Mouse (Mus musculus) kidney, postnatal 0 days (tissue): ENCODE results near the gene Rpl18a. TPM values are rescaled to one million over a fixed set of nuclear protein-coding genes. Genes with fewer than 3 reads are reported as not detected.

ENCODE experiments used
- ATAC-seq: fragments of 200-750 bp; cut with Nextera tagmentation; replicated peaks from 2 replicates; pipeline ENCODE4 v1.8.0; 2017; ENCODE audit warnings: low read depth, moderate number of reproducible peaks, moderate TSS enrichment, moderate library complexity; ENCODE audit not compliant: low FRiP score
- DNase-seq: peaks from one replicate; pipeline ENCODE4 v3.0.0-alpha.2; 2016; ENCODE audit warnings: low spot score
- H3K27ac ChIP-seq: fragments of 300-500 bp; sonication (generic); 2 replicates; pipeline ENCODE4 v1.5.1; 2014; ENCODE audit warnings: mild to moderate bottlenecking
- H3K27me3 ChIP-seq: fragments of 300-500 bp; sonication (generic); 2 replicates; pipeline ENCODE4 v1.6.1; 2014; ENCODE audit warnings: low read length, mixed read lengths; ENCODE audit not compliant: insufficient read depth
- H3K36me3 ChIP-seq: fragments of 300-500 bp; sonication (generic); 2 replicates; pipeline ENCODE4 v1.6.1; 2014; ENCODE audit warnings: low read length, mixed read lengths; ENCODE audit not compliant: insufficient read depth
- H3K4me1 ChIP-seq: fragments of 300-500 bp; sonication (generic); replicated peaks from 2 replicates; pipeline ENCODE4 v1.6.1; 2014; ENCODE audit warnings: antibody characterized with exemption, low read length, mixed read lengths; ENCODE audit not compliant: insufficient read depth
- H3K4me2 ChIP-seq: fragments of 300-500 bp; sonication (generic); 2 replicates; pipeline ENCODE4 v1.6.1; 2014; ENCODE audit warnings: mild to moderate bottlenecking, low read length, moderate library complexity, mixed read lengths
- H3K4me3 ChIP-seq: fragments of 300-500 bp; sonication (generic); replicated peaks from 2 replicates; pipeline ENCODE4 v1.5.1; 2014; ENCODE audit warnings: low read depth, low read length
- H3K9ac ChIP-seq: fragments of 300-500 bp; sonication (generic); 2 replicates; pipeline ENCODE4 v1.6.1; 2014; ENCODE audit warnings: low read depth, low read length
- H3K9me3 ChIP-seq: fragments of 300-500 bp; sonication (generic); replicated peaks from 2 replicates; pipeline ENCODE4 v1.6.1; 2016; ENCODE audit warnings: low read length, inconsistent platforms, mixed read lengths
- CTCF ChIP-seq: IDR thresholded peaks from 2 replicates; pipeline ENCODE4 v1.5.1; 2016; ENCODE audit warnings: antibody characterized with exemption, low read depth, mild to moderate bottlenecking, moderate library complexity
- WGBS: fragments of 180-500 bp; shearing (Covaris S2); extraction: QIAGEN DNeasy Blood & Tissue Kit; methylation state at CpG from one replicate; pipeline ENCODE4 v1.1.7; 2014; 5-methylcytosine and 5-hydroxymethylcytosine counted together
- polyA plus RNA-seq: library from polyadenylated mRNA; unstranded; fragments of >200 nt; fragmentation: Nextera tagmentation; extraction: Ambion mirVana; gene quantifications from 2 replicates; pipeline ENCODE4 v1.2.1, GENCODE M21; 2015

Rpl18a gene
- polyA plus RNA-seq, 1 experiment from 2014 or later: 5,941 TPM

DNA sequence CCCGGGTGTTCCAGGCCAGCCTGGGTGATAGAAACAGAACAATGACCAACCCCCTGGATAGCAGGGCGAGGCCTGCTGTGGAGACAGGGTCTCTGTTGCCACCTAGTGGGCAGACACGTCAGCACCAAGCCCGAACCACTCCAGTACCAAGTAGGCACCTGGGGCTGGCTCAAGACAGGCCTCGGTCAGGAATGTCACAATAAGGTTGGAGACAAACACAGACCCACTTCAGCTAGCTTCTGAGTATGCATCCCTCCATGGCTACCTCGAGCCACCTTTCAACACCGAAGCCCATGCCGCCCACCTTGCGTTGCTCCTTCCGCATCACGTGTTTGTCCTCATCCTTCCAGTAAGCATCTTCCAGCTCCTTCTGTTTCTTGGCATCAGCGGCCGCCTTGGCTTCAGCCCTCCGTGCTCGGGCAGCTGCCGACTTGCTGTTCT is 27.6 kb downstream of the Rpl18a start:
- no peaks in the 10 kb centered on the region for H3K36me3 ChIP-seq
- no peak overlapping the region for H3K9ac ChIP-seq
- ATAC-seq: no peak; the same call in 1 of the 2 replicates
- H3K4me1 ChIP-seq: peaks cover 19% of the 10 kb centered on the region
- TF ChIP-seq CTCF: peak; percentile 96
- no peak overlapping the region for H3K4me2 ChIP-seq
- WGBS: 50% methylated on average over 16 of the region's 16 CpGs
- no peak overlapping the region for H3K27ac ChIP-seq
- no peaks in the 10 kb centered on the region for H3K9me3 ChIP-seq
- no peak overlapping the region for H3K4me3 ChIP-seq
- peak; percentile 87 for DNase-seq
- no peaks in the 10 kb centered on the region for H3K27me3 ChIP-seq

DNA sequence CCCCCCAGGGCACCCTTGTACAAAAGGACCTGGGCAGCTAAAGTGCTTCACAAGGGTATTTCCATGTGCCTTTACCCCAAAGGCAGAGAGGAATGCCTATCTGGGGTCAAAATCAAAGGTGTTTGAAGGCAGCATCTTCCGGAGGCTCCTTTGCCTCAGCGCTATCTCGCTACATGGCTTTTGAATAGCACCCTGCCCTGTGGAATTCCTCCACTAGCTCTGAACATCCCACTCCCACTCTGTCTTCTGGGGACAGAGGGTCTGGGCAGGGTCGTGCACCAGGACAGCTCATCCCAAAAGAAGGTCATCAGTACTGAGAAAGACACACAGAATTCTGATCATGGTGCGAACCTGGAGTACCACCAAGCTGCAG is 28.0 kb downstream of the Rpl18a start:
- Histone ChIP-seq H3K27me3 (no peaks in the 10 kb centered on the region), H3K36me3 (no peaks in the 10 kb centered on the region), H3K4me2 (0 out of 2 replicates have a peak overlapping the region, but pooled peaks have one; percentile 46), H3K9me3 (no peaks in the 10 kb centered on the region), H3K4me1 (peaks cover 23% of the 10 kb centered on the region), H3K9ac (no peak overlapping the region), H3K27ac (peak overlapping the region; percentile 40; the same call in 1 of the 2 replicates), H3K4me3 (no peak overlapping the region)
- no peak for DNase-seq
- ATAC-seq: no peak
- WGBS: 37% methylated on average over 5 of the region's 5 CpGs
- no peak; the same call in 1 of the 2 replicates for TF ChIP-seq CTCF

DNA sequence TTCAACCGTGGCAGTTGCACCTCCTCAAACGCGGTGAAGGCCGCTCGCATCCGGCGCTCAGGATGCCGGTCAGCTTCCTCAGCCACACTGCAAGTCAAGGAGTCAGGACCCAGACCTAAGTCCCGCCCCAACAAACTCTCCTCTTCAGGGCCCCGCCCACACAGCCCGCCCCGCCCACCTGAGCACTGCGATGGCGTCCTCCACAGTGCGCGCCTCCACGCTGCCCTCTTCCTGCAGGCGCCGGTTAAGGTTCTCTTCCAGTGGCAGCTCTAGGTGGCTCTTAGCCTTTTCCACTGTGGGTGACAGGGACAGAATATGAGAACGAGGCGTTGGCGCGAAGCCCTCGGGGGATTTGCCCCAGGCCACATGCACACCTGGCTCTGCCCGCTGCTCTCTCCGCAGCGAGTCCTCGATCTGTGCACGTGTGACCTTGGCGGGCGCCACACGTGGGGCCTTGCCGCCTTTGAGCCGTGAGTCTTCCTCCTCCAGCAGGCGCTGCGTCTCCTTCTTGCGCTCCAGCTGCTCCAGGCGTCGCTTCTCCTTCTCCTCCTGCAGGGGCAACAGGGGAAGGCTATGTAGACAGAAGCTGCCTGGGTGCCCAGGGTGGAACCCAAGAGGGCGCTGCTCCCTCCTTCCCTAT is 28.5 kb downstream of the Rpl18a start:
- 22% methylated on average over 40 of the region's 40 CpGs for WGBS
- Histone ChIP-seq H3K27me3 (no peaks in the 10 kb centered on the region), H3K4me2 (peak overlapping the region; percentile 46), H3K4me3 (peak overlapping the region; percentile 6; the same call in 1 of the 2 replicates), H3K9ac (0 out of 2 replicates have a peak overlapping the region, but pooled peaks have one; percentile 24), H3K4me1 (peaks cover 27% of the 10 kb centered on the region), H3K9me3 (no peaks in the 10 kb centered on the region), H3K36me3 (no peaks in the 10 kb centered on the region), H3K27ac (peak overlapping the region; percentile 40; the same call in 1 of the 2 replicates)
- peak; percentile 36; the same call in 1 of the 2 replicates for TF ChIP-seq CTCF
- ATAC-seq: peak; percentile 33
- peak; percentile 73 for DNase-seq

DNA sequence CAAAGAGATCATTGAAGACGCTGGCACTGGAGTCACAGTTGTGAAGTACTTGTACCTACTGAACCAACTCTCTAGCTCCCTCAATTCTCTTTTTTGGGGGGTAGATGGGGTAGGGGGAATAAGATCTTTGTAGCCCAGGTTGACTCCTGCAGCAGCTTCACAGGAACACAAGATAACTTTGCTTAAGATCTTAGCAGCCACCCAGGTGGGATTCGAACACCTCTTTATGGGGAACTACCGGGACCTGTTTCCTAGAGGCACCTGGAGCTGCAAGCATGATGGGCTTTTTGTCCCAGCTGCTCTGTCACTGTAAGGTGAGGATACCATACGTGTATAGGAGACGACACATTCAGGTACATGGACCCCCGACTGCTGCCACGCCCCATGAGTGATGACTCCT is 30.6 kb downstream of the Rpl18a start:
- TF ChIP-seq CTCF: no peak
- Histone ChIP-seq H3K9me3 (no peaks in the 10 kb centered on the region), H3K36me3 (no peaks in the 10 kb centered on the region), H3K4me3 (no peak overlapping the region), H3K4me2 (no peak overlapping the region), H3K27me3 (peaks cover 15% of the 10 kb centered on the region; the same call in 1 of the 2 replicates), H3K27ac (peak overlapping the region; percentile 74; the same call in 1 of the 2 replicates), H3K9ac (no peak overlapping the region), H3K4me1 (peaks cover 35% of the 10 kb centered on the region)
- ATAC-seq: no peak
- WGBS: 82% methylated on average over 7 of the region's 7 CpGs
- DNase-seq: no peak

DNA sequence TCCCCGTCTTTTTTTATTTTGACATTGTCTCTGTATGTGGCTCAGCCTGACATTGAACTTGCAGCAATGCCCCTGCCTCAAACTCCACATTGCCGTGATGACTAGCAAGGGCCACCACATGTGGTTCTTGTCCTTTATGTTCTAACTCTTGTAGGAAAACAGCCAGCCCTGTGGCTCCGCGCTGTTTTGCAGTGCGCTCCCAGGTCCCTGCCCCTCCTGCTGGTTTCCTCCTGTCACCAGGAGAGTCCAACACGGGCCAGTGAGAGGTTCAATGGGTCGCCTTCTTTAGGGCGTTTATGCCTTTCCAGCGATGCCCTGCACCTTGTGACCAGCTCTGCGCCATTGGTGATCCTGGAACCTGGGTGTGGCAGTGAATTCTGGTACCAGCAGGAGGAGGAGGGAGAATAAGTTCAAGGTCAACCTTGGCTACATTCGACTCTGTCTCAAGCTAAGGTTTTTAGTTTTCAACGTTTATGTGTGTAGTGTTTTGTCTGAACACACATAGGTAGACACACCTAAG is 31.2 kb downstream of the Rpl18a start:
- Histone ChIP-seq H3K9me3 (no peaks in the 10 kb centered on the region), H3K9ac (peak overlapping the region; percentile 41; the same call in 1 of the 2 replicates), H3K4me2 (peak overlapping the region; percentile 88), H3K36me3 (no peaks in the 10 kb centered on the region), H3K4me1 (peaks cover 35% of the 10 kb centered on the region), H3K27me3 (peaks cover 19% of the 10 kb centered on the region), H3K4me3 (peak overlapping the region; percentile 54; the same call in 1 of the 2 replicates), H3K27ac (peak overlapping the region; percentile 74)
- DNase-seq (no peak), ATAC-seq (peak; percentile 5; the same call in 1 of the 2 replicates)
- TF ChIP-seq CTCF: peak; percentile 11; the same call in 1 of the 2 replicates
- 3% methylated on average over 12 of the region's 12 CpGs for WGBS

DNA sequence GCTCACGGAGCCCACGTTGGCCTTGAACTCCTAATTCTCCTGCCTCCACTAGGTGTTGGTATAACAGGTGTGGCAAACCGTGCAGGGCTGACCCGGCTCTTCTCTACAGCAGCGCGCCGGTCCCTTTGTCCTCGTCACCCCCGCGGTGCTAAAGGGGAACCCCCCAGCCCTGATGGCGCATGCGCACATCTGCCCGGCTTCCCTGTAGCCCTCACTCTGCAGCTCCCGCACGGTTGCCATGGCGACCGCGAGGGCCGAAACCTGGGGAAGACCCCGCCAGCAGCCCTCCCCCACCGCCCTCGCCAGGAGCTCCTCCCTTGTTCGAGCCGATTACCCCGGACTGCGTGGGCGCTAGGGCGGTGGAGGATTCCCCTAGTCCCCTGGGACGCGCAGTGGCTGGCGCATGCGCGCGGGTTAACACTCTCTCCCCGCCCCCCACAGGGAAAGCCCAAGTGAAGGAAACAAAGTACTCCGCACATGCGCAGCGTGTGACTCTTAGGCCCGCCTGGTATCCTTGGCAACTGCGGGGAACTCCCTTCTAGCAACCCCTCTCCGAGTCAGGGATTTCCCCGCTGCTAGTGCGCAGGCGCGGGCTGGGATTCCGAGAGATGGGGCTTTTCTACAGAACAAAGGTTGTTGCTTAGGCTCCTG is 31.7 kb downstream of the Rpl18a start:
- Histone ChIP-seq H3K36me3 (no peaks in the 10 kb centered on the region), H3K27ac (peak overlapping the region; percentile 74), H3K27me3 (peaks cover 19% of the 10 kb centered on the region), H3K9me3 (no peaks in the 10 kb centered on the region), H3K4me3 (peak overlapping the region; percentile 54), H3K4me1 (peaks cover 35% of the 10 kb centered on the region), H3K9ac (peak overlapping the region; percentile 41; the same call in 1 of the 2 replicates), H3K4me2 (peak overlapping the region; percentile 88)
- under 1% methylated on average over 46 of the region's 46 CpGs for WGBS
- ATAC-seq (peak; percentile 85), DNase-seq (peak; percentile 100)
- no peak for TF ChIP-seq CTCF
